Mouse (Mus musculus) myocyte (in vitro differentiated cells): ENCODE measurements around the gene Mtfr1l.

Source experiments
- E2F4 ChIP-seq: IDR thresholded peaks from one replicate; pipeline ENCODE4 v1.6.1; 2011; ENCODE audit warnings: mild to moderate bottlenecking, control low read depth, moderate library complexity; ENCODE audit not compliant: insufficient read depth
- MAX ChIP-seq: IDR thresholded peaks from one replicate; pipeline ENCODE4 v1.6.1; 2011; ENCODE audit warnings: low read depth, mild to moderate bottlenecking, control low read depth
- MYOG ChIP-seq, 3 experiments: IDR thresholded peaks; one replicate each; pipeline ENCODE4 v1.6.1; 2011; ENCODE audit warnings: control low read depth in 2 of 3, low read depth in 2 of 3, mild to moderate bottlenecking in 2 of 3; ENCODE audit not compliant: insufficient read length in 2 of 3, control insufficient read depth in 1 of 3, insufficient read depth in 1 of 3
- POLR2A ChIP-seq: IDR thresholded peaks from one replicate; pipeline ENCODE4 v1.6.1; 2011; ENCODE audit warnings: low read depth, mild to moderate bottlenecking, control low read depth, moderate library complexity; ENCODE audit not compliant: insufficient read length
- REST ChIP-seq: IDR thresholded peaks from one replicate; pipeline ENCODE4 v1.6.1; 2011; ENCODE audit warnings: mild to moderate bottlenecking, control low read depth, moderate library complexity; ENCODE audit not compliant: insufficient read depth, insufficient read length
- TCF12 ChIP-seq: IDR thresholded peaks from one replicate; pipeline ENCODE4 v1.6.1; 2011; ENCODE audit warnings: mild to moderate bottlenecking, control low read depth; ENCODE audit not compliant: poor library complexity, insufficient read depth, severe bottlenecking
- TCF3 ChIP-seq: IDR thresholded peaks from one replicate; pipeline ENCODE4 v1.6.1; 2011; ENCODE audit warnings: low read depth, control low read depth; ENCODE audit not compliant: insufficient read length
- USF1 ChIP-seq: IDR thresholded peaks from one replicate; pipeline ENCODE4 v1.6.1; 2011; ENCODE audit warnings: low read depth, mild to moderate bottlenecking, control low read depth, moderate library complexity

DNA sequence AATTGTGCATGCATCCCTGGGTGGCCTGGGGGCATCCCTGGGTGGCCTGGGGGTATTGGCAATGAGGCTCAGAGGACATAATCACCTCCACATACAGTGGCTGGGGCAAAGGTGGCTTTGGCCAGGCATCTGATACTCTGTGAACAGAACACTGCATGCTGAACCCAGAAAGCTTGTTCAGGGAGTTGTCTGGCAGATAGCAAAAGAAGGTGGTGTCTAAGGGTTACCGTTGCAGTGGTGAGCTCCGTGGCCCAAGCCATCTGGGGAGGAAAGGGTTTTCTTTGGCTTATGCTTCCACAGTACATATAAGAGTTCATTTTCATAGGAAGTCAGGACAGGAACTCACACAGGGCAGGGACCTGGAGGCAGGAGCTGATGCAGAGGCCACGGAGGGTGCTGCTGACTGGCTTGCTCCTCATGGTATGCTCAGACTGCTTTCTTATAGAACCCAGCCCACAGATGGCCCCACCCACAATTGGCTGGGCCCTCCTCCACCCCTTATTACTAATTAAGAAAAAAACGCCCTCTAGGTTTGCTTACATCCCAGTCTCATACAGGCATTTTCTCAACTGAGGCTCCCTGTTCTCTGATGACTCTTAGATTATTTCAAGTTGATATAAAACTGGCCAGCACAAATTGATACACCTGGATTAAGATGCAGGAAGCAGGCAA is 31.4 kb downstream of the Mtfr1l start:
- TF ChIP-seq POLR2A, result no peak
- no peak for TF ChIP-seq MAX
- no peak for TF ChIP-seq TCF12
- no peak for TF ChIP-seq TCF3
- no peak for TF ChIP-seq REST
- TF ChIP-seq MYOG (IDR thresholded peaks at IDR 0.05; ENCODE audit: control insufficient read depth in 1 of 3, insufficient read depth in 1 of 3, insufficient read length in 2 of 3, low read depth in 2 of 3), result no peak
- no peak for TF ChIP-seq USF1
- no peak for TF ChIP-seq E2F4
